Mouse (Mus musculus): ENCODE measurements around the gene Ly6g6e. TPM values are rescaled to one million over a fixed set of nuclear protein-coding genes. Genes with fewer than 3 reads are reported as not detected.
A peak's percentile ranks its signal among the peaks of the same experiment; 100 is the strongest.
"Not testable (repeated sequence)": the region's sequence is repeated elsewhere in the genome, so short reads cannot be mapped to it uniquely, and the experiment has no call there.

Gene Ly6g6e
- 0.36 and 0.62 TPM in 2 replicates for polyA plus RNA-seq (2015; fragmentation: Nextera tagmentation; extraction: Ambion mirVana)

DNA sequence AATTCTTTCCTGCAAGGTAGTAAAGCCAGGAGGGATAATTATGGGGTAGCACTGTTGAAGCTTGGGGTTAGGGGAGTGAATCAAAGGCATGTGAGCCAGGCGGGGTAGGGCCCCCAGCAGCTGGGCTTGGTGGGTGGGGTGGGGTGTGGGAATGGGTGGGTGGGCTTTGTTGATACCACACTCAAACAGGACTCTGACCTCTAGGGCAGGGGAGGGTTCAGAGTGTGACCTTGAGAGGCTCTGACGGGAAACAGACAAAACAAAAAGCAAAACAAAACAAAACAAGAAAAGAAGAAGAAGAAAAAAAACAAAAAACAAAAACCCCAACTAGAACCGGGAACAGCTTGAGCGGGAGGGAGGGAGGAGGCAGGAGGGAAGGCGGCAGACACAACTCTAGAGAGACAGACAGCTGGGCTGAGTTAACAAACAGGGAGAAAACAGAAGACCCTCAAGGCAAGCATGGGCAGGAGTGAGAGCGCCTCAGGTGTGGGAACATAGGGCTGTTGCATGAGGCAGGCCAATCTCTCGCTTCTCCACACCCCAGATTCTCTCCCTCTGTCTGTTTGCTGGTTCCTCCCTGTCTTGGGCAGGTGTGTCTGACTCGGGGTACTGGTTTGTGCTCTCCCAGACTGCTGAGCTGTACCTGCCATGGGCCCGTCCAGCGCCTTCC lies at the start of gene Ly6g6e:
Gene Ly6g6e (plus strand): TSS at position 396 of the 670 bp plus-strand sequence.
- Histone ChIP-seq H3K36me3 (no peaks in the 10 kb centered on the region), H3K27ac (replicated peaks) (peak within 1 kb of the TSS; percentile 13; the same call in 1 of the 2 replicates), H3K9ac (peak within 1 kb of the TSS; percentile 70), H3K4me2 (peak within 1 kb of the TSS; percentile 67), H3K4me3 (peak within 1 kb of the TSS; percentile 41), H3K27me3 (replicated peaks) (peaks cover 15% of the 10 kb centered on the region), H3K9me3 (peaks cover 2% of the 10 kb centered on the region; the same call in 1 of the 2 replicates), H3K4me1 (peaks cover 29% of the 10 kb centered on the region)
- 36% methylated on average over 10 of the region's 10 CpGs for WGBS
- ATAC-seq (ENCODE audit: extremely low read depth, insufficient number of reproducible peaks, low FRiP score, low TSS enrichment) = no peak

DNA sequence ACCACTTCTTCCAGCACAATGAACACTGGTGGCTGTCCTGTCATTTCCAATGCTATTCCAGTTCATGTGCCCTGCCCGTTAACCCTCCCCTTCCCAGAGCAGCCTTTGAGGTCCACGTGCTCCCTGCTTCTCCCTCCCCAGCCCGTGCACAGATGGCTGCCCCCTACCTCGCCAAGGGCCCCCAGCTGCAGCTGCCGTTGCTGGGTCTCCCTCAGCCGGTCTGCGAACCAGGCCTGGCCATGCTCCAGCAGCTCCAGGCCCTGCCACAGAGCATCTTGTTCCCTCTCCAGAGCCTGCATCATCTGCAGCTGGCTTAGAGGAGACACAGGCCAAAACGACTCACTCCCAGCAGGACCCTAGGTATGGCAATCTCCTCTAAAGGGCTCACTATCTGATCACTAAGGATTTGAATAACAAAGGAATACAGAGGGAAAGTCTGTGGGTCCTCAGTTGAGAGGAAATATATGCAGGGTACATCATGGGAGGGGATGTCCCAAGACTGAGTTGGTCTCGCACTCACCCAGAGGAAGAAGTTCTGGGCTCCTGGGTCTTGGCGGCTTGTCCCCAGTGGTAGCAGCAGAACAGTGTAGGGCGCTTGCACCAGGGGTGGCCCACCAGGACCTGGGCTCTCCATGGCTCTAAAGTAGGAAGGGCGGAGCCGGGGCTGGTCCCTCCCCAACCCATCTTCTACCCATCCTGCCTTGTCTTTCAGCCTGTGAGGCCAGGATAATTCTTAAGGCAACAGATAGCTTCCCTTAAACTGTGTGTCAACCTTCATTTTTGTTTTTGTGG lies 49.2 kb upstream of the Ly6g6e start, which contains the start of gene Sapcd1:
Gene Sapcd1 (minus strand): TSS at position 740 of the 792 bp plus-strand sequence.
- H3K4me1 ChIP-seq = peaks cover 63% of the 10 kb centered on the region
- WGBS = 37% methylated on average over 13 of the region's 13 CpGs

GRCm38 (mm10) chr17:35028315-35028714 lies 48.4 kb upstream of the Ly6g6e start:
- ATAC-seq (ENCODE audit: extremely low read depth, insufficient number of reproducible peaks, low FRiP score, low TSS enrichment) = no peak

More for the DNA sequence above, 49.2 kb upstream of the Ly6g6e start, which contains the start of gene Sapcd1:
- 0 out of 2 replicates have a peak within 1 kb of the TSS, but pooled peaks have one; percentile 21 for H3K27ac ChIP-seq (replicated peaks)
- H3K27me3 ChIP-seq (replicated peaks) = 0 out of 2 replicates have a peak, but pooled peaks cover 4% of the 10 kb centered on the region
- H3K36me3 ChIP-seq = no peaks in the 10 kb centered on the region
- H3K4me3 ChIP-seq = 0 out of 2 replicates have a peak within 1 kb of the TSS, but pooled peaks have one; percentile 6
- ATAC-seq (ENCODE audit: extremely low read depth, insufficient number of reproducible peaks, low FRiP score, low TSS enrichment) = no peak
- peak within 1 kb of the TSS; percentile 36 for H3K4me2 ChIP-seq
- no peaks in the 10 kb centered on the region for H3K9me3 ChIP-seq
- H3K9ac ChIP-seq = peak within 1 kb of the TSS; percentile 53

GRCm38 (mm10) chr17:35029691-35030532 lies 46.8 kb upstream of the Ly6g6e start:
- peaks cover 39% of the 10 kb centered on the region for H3K4me1 ChIP-seq
- 0 out of 2 replicates have a peak, but pooled peaks cover 4% of the 10 kb centered on the region for H3K27me3 ChIP-seq (replicated peaks)
- no peaks in the 10 kb centered on the region for H3K36me3 ChIP-seq
- no peaks in the 10 kb centered on the region for H3K9me3 ChIP-seq
- H3K4me3 ChIP-seq = no peak overlapping the region
- no peak overlapping the region for H3K27ac ChIP-seq (replicated peaks)
- 0 out of 2 replicates have a peak overlapping the region, but pooled peaks have one; percentile 28 for H3K9ac ChIP-seq
- 0 out of 2 replicates have a peak overlapping the region, but pooled peaks have one; percentile 11 for H3K4me2 ChIP-seq
- no peak for ATAC-seq (ENCODE audit: extremely low read depth, insufficient number of reproducible peaks, low FRiP score, low TSS enrichment)
- WGBS = 40% methylated on average over 19 of the region's 19 CpGs

More at GRCm38 (mm10) chr17:35028315-35028714, 48.4 kb upstream of the Ly6g6e start:
- Histone ChIP-seq H3K27ac (replicated peaks) (no peak overlapping the region), H3K27me3 (replicated peaks) (0 out of 2 replicates have a peak, but pooled peaks cover 4% of the 10 kb centered on the region), H3K9me3 (no peaks in the 10 kb centered on the region), H3K36me3 (no peaks in the 10 kb centered on the region), H3K4me3 (no peak overlapping the region), H3K4me1 (peaks cover 55% of the 10 kb centered on the region), H3K9ac (peak overlapping the region; percentile 28; the same call in 1 of the 2 replicates), H3K4me2 (no peak overlapping the region)
- 75% methylated on average over 2 of the region's 2 CpGs for WGBS

- 88% methylated on average over 11 of the region's 11 CpGs for WGBS
- no peak overlapping the region for H3K9ac ChIP-seq
- no peaks in the 10 kb centered on the region for H3K36me3 ChIP-seq
- peaks cover 27% of the 10 kb centered on the region for H3K4me1 ChIP-seq
- no peaks in the 10 kb centered on the region for H3K9me3 ChIP-seq
- no peak overlapping the region for H3K4me2 ChIP-seq
- H3K27me3 ChIP-seq (replicated peaks) = 0 out of 2 replicates have a peak, but pooled peaks cover 4% of the 10 kb centered on the region
- H3K27ac ChIP-seq (replicated peaks) = no peak overlapping the region
- no peak for ATAC-seq (ENCODE audit: extremely low read depth, insufficient number of reproducible peaks, low FRiP score, low TSS enrichment)
- H3K4me3 ChIP-seq = no peak overlapping the region
These were observed 45.4 kb upstream of the Ly6g6e start for GRCm38 (mm10) chr17:35031272-35031671.

DNA sequence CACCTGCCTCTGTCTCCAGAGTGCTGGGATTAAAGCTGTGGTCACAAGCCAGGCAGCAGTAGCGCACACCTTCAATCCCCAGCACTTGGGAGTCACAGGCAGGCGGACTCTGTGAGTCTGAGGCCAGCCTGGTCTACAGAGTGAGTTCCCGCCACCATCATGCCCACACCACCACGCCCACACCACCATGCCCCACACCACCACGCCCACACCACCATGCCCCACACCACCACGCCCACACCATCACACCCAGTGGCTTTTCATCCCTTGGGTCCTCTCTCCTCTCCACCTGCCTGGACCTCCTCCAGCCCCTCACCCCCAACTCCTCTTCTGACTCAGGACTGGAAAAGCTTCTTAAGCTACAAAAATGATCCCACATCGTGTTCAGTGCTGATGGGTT lies 44.8 kb upstream of the Ly6g6e start:
- Histone ChIP-seq H3K4me2 (no peak overlapping the region), H3K9me3 (no peaks in the 10 kb centered on the region), H3K4me1 (peaks cover 21% of the 10 kb centered on the region), H3K4me3 (no peak overlapping the region), H3K27ac (replicated peaks) (no peak overlapping the region), H3K36me3 (no peaks in the 10 kb centered on the region), H3K27me3 (replicated peaks) (0 out of 2 replicates have a peak, but pooled peaks cover 4% of the 10 kb centered on the region), H3K9ac (no peak overlapping the region)
- no peak for ATAC-seq (ENCODE audit: extremely low read depth, insufficient number of reproducible peaks, low FRiP score, low TSS enrichment)
- WGBS = 76% methylated on average over 7 of the region's 7 CpGs

DNA sequence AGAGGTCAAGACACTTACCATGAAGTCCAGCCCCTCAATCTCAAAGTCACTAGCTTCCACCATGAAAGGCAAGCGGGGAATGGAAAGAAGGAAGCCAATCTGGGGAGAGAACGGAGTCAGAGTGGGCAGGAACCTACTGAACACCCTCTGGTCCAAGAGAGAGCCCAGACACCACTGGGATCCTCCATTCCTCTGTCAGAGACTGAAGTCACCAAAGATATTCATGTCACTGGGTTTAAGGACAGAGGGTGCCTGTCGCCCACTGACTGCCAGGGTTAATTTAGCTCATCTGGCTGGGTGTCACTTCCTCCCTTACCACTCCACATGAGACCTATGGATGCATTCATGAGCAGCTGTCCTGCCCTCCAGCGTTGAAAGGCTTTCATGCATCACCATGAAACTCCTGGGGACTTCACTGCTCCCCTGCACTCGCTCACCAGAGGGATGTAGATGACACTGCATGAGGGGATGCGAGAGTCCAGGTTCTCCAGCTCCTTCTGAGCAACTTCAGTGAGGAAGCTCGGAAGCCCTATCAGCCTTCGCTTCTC lies 44.3 kb upstream of the Ly6g6e start:
- H3K27ac ChIP-seq (replicated peaks) = no peak overlapping the region
- H3K4me1 ChIP-seq = peaks cover 16% of the 10 kb centered on the region
- no peak for ATAC-seq (ENCODE audit: extremely low read depth, insufficient number of reproducible peaks, low FRiP score, low TSS enrichment)
- H3K27me3 ChIP-seq (replicated peaks) = 0 out of 2 replicates have a peak, but pooled peaks cover 4% of the 10 kb centered on the region
- H3K4me3 ChIP-seq = no peak overlapping the region
- no peaks in the 10 kb centered on the region for H3K36me3 ChIP-seq
- no peak overlapping the region for H3K9ac ChIP-seq
- H3K4me2 ChIP-seq = no peak overlapping the region
- H3K9me3 ChIP-seq = no peaks in the 10 kb centered on the region
- 62% methylated on average over 8 of the region's 8 CpGs for WGBS

- not testable (repeated sequence) for H3K4me3 ChIP-seq; H3K9ac ChIP-seq; H3K4me1 ChIP-seq; H3K9me3 ChIP-seq; H3K4me2 ChIP-seq; H3K27me3 ChIP-seq (replicated peaks); H3K36me3 ChIP-seq; H3K27ac ChIP-seq (replicated peaks); ATAC-seq (ENCODE audit: extremely low read depth, insufficient number of reproducible peaks, low FRiP score, low TSS enrichment)
- whole genome bisulfite sequencing = 33% methylated on average over 1 of the region's 1 CpGs
These were observed 43.0 kb upstream of the Ly6g6e start for GRCm38 (mm10) chr17:35033703-35034102.

DNA sequence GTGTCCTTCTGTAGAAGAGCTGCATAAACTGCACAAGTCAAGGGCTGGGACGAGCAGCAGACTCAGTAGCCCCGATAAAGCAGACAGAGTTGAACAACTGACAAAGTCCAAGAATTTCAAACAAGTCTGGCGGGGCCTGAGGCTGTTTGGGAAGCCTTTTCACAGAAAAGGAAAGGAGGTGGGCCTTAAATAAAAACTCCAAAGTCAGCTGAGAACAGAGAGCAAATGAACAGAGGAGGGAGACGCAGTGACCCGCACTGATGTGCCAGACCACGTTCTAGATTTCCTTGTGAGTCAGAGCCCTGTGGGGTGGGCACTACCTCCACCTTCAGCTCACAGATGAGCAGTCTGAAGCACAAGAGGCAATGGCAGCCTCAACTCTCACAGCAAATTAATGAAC lies 41.8 kb upstream of the Ly6g6e start:
- ATAC-seq (ENCODE audit: extremely low read depth, insufficient number of reproducible peaks, low FRiP score, low TSS enrichment) = no peak
- Histone ChIP-seq H3K27ac (replicated peaks) (no peak overlapping the region), H3K36me3 (no peaks in the 10 kb centered on the region), H3K4me3 (no peak overlapping the region), H3K9ac (no peak overlapping the region), H3K4me1 (peaks cover 2% of the 10 kb centered on the region), H3K9me3 (no peaks in the 10 kb centered on the region), H3K4me2 (no peak overlapping the region), H3K27me3 (replicated peaks) (0 out of 2 replicates have a peak, but pooled peaks cover under 1% of the 10 kb centered on the region)
- WGBS = 66% methylated on average over 6 of the region's 6 CpGs

GRCm38 (mm10) chr17:35039121-35039873 lies 37.4 kb upstream of the Ly6g6e start:
- 80% methylated on average over 11 of the region's 11 CpGs for WGBS
- H3K27ac ChIP-seq (replicated peaks) = no peak overlapping the region
- no peak for ATAC-seq (ENCODE audit: extremely low read depth, insufficient number of reproducible peaks, low FRiP score, low TSS enrichment)
- H3K9ac ChIP-seq = no peak overlapping the region
- H3K4me1 ChIP-seq = peaks cover 7% of the 10 kb centered on the region
- H3K4me2 ChIP-seq = no peak overlapping the region
- H3K4me3 ChIP-seq = no peak overlapping the region
- no peaks in the 10 kb centered on the region for H3K27me3 ChIP-seq (replicated peaks)
- H3K9me3 ChIP-seq = no peaks in the 10 kb centered on the region
- no peaks in the 10 kb centered on the region for H3K36me3 ChIP-seq
